Mouse (Mus musculus) kidney, postnatal 0 days (tissue): ENCODE measurements around the gene Pspn. TPM values are rescaled to one million over a fixed set of nuclear protein-coding genes. Genes with fewer than 3 reads are reported as not detected.
A peak's percentile ranks its signal among the peaks of the same experiment; 100 is the strongest.

Source experiments
- ATAC-seq: fragments of 200-750 bp; cut with Nextera tagmentation; replicated peaks from 2 replicates; pipeline ENCODE4 v1.8.0; 2017; ENCODE audit warnings: low read depth, moderate number of reproducible peaks, moderate TSS enrichment, moderate library complexity; ENCODE audit not compliant: low FRiP score
- DNase-seq: peaks from one replicate; pipeline ENCODE4 v3.0.0-alpha.2; 2016; ENCODE audit warnings: low spot score
- H3K27ac ChIP-seq: fragments of 300-500 bp; sonication (generic); 2 replicates; pipeline ENCODE4 v1.5.1; 2014; ENCODE audit warnings: mild to moderate bottlenecking
- H3K27me3 ChIP-seq: fragments of 300-500 bp; sonication (generic); 2 replicates; pipeline ENCODE4 v1.6.1; 2014; ENCODE audit warnings: low read length, mixed read lengths; ENCODE audit not compliant: insufficient read depth
- H3K36me3 ChIP-seq: fragments of 300-500 bp; sonication (generic); 2 replicates; pipeline ENCODE4 v1.6.1; 2014; ENCODE audit warnings: low read length, mixed read lengths; ENCODE audit not compliant: insufficient read depth
- H3K4me1 ChIP-seq: fragments of 300-500 bp; sonication (generic); replicated peaks from 2 replicates; pipeline ENCODE4 v1.6.1; 2014; ENCODE audit warnings: antibody characterized with exemption, low read length, mixed read lengths; ENCODE audit not compliant: insufficient read depth
- H3K4me2 ChIP-seq: fragments of 300-500 bp; sonication (generic); 2 replicates; pipeline ENCODE4 v1.6.1; 2014; ENCODE audit warnings: mild to moderate bottlenecking, low read length, moderate library complexity, mixed read lengths
- H3K4me3 ChIP-seq: fragments of 300-500 bp; sonication (generic); replicated peaks from 2 replicates; pipeline ENCODE4 v1.5.1; 2014; ENCODE audit warnings: low read depth, low read length
- H3K9ac ChIP-seq: fragments of 300-500 bp; sonication (generic); 2 replicates; pipeline ENCODE4 v1.6.1; 2014; ENCODE audit warnings: low read depth, low read length
- H3K9me3 ChIP-seq: fragments of 300-500 bp; sonication (generic); replicated peaks from 2 replicates; pipeline ENCODE4 v1.6.1; 2016; ENCODE audit warnings: low read length, inconsistent platforms, mixed read lengths
- CTCF ChIP-seq: IDR thresholded peaks from 2 replicates; pipeline ENCODE4 v1.5.1; 2016; ENCODE audit warnings: antibody characterized with exemption, low read depth, mild to moderate bottlenecking, moderate library complexity
- WGBS: fragments of 180-500 bp; shearing (Covaris S2); extraction: QIAGEN DNeasy Blood & Tissue Kit; methylation state at CpG from one replicate; pipeline ENCODE4 v1.1.7; 2014; 5-methylcytosine and 5-hydroxymethylcytosine counted together
- polyA plus RNA-seq: library from polyadenylated mRNA; unstranded; fragments of >200 nt; fragmentation: Nextera tagmentation; extraction: Ambion mirVana; gene quantifications from 2 replicates; pipeline ENCODE4 v1.2.1, GENCODE M21; 2015

Pspn gene
- polyA plus RNA-seq, 1 experiment from 2014 or later = 0.55 TPM

DNA sequence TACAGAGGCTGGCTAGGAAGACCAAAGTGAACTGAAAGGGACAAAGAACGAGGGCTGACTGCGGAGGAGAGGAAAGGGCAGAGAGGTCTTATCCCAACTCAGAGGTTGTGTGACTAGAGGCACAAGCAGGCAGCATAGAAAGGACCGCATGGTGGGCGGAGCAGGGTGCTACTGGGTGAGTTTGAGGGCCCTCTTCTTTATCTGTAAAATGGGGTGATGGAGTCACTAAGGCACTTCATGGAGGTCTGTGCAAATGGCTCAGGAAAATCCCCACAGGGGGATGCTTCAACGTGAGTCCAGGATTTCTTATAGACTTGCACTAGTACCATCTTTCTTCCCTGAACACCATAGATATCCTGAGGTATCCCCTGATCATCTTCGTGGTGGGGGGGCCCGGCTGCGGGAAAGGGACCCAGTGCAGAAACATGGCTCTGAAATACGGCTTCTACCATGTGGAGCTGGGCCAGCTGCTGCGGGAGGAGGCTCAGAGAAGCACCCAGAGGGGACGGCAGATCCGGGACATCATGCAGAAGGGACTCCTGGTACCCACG is 12.5 kb upstream of the Pspn start:
- no peak for ATAC-seq
- Histone ChIP-seq H3K27me3 (no peaks in the 10 kb centered on the region), H3K9me3 (no peaks in the 10 kb centered on the region), H3K36me3 (peaks cover 11% of the 10 kb centered on the region; the same call in 1 of the 2 replicates), H3K9ac (peak overlapping the region; percentile 78; the same call in 1 of the 2 replicates), H3K4me2 (peak overlapping the region; percentile 91), H3K4me1 (peaks cover 10% of the 10 kb centered on the region; the same call in 1 of the 2 replicates), H3K4me3 (peak overlapping the region; percentile 59), H3K27ac (peak overlapping the region; percentile 91)
- no peak for TF ChIP-seq CTCF
- no peak for DNase-seq
- WGBS = 59% methylated on average over 13 of the region's 13 CpGs

DNA sequence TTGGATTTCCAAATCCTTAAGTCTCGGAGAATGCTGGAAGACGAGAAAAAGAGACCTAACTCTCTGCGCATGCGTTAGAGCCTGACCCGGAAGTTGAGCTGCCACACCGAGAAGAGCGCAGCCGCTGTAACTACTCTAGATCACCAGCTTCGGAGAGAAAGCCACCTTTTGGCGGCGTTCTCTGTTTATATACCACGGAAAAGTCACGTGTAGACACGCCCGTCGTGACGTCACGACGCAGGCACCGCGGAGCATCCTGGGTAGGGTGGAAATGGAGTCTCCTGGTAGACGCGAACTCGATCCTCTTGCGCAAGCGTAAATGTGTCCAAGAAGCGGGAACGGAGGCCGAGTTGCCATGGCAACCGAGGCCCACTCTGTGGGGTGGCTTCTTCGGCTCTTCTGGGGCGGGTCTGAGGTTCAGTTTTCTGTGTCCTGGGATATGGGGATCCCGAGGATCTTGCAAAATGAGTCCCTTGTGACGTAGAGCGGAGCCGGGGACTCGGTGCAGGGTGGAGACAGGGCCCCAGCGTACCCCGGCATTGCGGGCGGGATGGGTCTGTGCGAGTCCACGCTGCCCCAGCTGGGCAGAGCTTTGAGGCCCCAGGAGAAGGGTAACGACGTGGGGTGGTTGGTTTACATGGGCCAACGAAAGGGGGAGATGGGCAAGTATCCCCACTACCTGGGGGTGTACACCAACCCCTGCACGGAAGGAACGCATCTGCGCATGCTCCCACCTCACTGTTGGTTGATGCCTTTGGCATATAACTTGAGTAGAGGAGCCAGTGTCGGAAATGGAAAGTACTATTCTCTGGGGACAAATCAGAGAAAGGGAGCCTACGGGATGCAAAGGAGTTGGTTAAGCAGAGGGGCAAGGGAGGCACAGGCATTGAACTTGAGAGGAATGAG is 11.7 kb upstream of the Pspn start, which contains the start of the genes Gtf2f1 and Gm17949:
Gene Gtf2f1 (minus strand): TSS at position 53 of the 906 bp plus-strand sequence.
Gene Gm17949 (plus strand): TSS at position 234 of the 906 bp plus-strand sequence.
- ATAC-seq (peak; percentile 91), DNase-seq (peak; percentile 98)
- Histone ChIP-seq H3K9me3 (no peaks in the 10 kb centered on the region), H3K4me3 (peak within 1 kb of the TSS; percentile 59), H3K9ac (peak within 1 kb of the TSS; percentile 78), H3K4me1 (peaks cover 10% of the 10 kb centered on the region; the same call in 1 of the 2 replicates), H3K27ac (peak within 1 kb of the TSS; percentile 91), H3K27me3 (no peaks in the 10 kb centered on the region), H3K36me3 (peaks cover 18% of the 10 kb centered on the region), H3K4me2 (peak within 1 kb of the TSS; percentile 91)
- WGBS = under 1% methylated on average over 51 of the region's 51 CpGs
- peak; percentile 11; the same call in 1 of the 2 replicates for TF ChIP-seq CTCF

DNA sequence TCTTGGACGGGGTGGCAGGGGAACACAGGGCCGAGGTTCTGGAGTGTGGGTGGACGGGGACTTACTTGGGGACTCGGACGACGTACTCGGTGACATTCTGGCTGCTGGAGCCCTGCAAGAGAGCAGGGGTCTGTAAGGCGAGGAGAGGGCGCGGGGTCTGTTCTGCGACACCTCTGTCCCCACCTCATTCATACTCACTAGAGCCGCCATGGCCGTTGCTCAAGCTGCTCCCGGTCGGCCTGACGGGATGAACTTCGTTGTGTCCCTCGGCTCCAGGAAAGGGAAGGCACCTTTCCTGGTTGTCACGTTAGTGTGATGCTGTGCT is 11.1 kb upstream of the Pspn start:
- Histone ChIP-seq H3K27me3 (no peaks in the 10 kb centered on the region), H3K4me2 (peak overlapping the region; percentile 72), H3K4me1 (peaks cover 10% of the 10 kb centered on the region; the same call in 1 of the 2 replicates), H3K36me3 (peaks cover 23% of the 10 kb centered on the region), H3K9ac (peak overlapping the region; percentile 64), H3K4me3 (peak overlapping the region; percentile 59), H3K27ac (peak overlapping the region; percentile 65), H3K9me3 (no peaks in the 10 kb centered on the region)
- WGBS = under 1% methylated on average over 19 of the region's 19 CpGs
- TF ChIP-seq CTCF = no peak
- DNase-seq (no peak), ATAC-seq (peak; percentile 29)

DNA sequence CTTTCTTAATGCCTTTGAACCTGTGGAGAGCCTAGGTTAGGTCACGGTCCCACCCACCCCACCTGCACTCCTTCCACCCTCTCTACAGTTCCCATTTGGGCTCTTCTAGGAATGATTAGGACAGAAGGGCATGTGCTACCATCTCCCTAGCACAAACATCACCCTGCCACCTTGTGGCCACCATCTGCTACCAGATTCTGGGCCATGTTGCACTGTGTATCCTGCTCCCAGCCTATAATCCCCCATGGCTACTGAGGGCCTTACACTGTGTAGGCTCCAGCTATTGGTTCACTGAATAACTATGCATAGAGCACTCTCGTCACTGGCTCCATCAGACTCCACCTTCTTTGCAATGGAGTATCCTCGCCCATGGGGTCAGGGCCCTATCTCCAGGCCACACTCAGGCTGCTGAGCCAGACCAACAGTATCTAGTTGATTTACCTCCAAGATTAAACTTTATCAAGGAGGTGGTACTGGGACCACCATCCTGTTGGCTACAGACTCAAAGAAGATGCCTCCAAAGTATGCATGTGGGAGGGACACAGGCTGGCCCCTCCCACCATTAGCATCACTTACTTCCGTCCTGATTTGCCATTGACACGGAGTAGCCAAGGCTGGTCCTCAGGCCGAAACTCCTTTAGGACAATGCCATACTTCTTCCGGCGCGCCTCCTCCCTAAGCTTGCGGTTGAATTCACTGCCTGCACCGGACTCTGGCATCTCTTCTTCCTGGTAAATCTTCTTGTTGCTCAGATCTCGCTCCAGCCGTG is 7.5 kb upstream of the Pspn start:
- no peak overlapping the region for H3K27ac ChIP-seq
- no peak overlapping the region for H3K4me3 ChIP-seq
- H3K36me3 ChIP-seq = peaks cover 53% of the 10 kb centered on the region
- no peak overlapping the region for H3K9ac ChIP-seq
- no peak for ATAC-seq
- TF ChIP-seq CTCF = peak; percentile 55
- H3K27me3 ChIP-seq = no peaks in the 10 kb centered on the region
- WGBS = 94% methylated on average over 13 of the region's 13 CpGs
- H3K4me2 ChIP-seq = no peak overlapping the region
- DNase-seq = no peak
- peaks cover 10% of the 10 kb centered on the region; the same call in 1 of the 2 replicates for H3K4me1 ChIP-seq
- H3K9me3 ChIP-seq = no peaks in the 10 kb centered on the region

DNA sequence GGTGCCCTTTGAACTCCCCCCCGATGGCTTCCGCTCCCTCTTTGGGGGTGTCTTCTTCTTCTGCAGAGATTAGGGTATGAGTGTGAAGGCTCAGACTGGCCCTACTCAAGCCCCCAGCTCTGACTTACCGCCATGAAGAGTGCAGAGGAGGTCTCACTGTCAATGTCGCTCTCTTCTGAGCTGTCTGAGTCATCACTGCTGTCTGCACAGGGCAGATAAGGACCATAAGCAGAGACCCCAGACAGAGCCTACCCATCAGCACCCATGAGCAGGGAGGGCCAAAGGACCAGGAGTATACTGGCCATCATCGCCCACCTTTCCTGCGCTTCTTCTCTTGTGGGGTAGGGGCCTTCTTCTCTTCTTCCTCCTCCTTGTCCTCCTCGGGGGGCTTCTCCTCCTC is 4.2 kb upstream of the Pspn start:
- Histone ChIP-seq H3K4me2 (no peak overlapping the region), H3K9me3 (no peaks in the 10 kb centered on the region), H3K36me3 (peaks cover 54% of the 10 kb centered on the region), H3K27ac (no peak overlapping the region), H3K4me3 (no peak overlapping the region), H3K27me3 (no peaks in the 10 kb centered on the region), H3K9ac (no peak overlapping the region), H3K4me1 (no peaks in the 10 kb centered on the region)
- no peak for TF ChIP-seq CTCF
- DNase-seq (no peak), ATAC-seq (no peak)
- 92% methylated on average over 7 of the region's 7 CpGs for WGBS

DNA sequence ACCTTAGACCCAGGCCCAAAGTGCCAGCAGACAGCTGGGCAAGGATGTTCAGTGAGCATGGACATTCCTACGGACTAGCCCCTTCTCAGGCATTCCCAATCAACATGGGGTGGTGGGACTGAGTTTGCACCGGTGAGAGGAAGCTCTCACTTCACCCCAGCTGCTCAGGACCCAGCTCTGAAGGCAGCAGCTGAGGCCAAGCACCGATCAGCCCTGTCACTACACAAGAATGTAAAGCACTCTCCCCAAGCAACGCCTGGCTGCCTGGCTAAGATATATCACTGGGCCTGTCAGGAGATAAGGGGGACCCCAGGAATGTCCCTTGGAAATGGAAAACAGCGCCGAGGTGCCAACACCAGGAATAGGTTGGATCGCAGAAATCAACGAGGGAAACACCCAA is 1.4 kb upstream of the Pspn start:
- ATAC-seq (no peak), DNase-seq (no peak)
- H3K27me3 ChIP-seq = no peaks in the 10 kb centered on the region
- H3K27ac ChIP-seq = no peak overlapping the region
- H3K9me3 ChIP-seq = no peaks in the 10 kb centered on the region
- no peak overlapping the region for H3K4me2 ChIP-seq
- peaks cover 34% of the 10 kb centered on the region for H3K36me3 ChIP-seq
- no peak overlapping the region for H3K4me3 ChIP-seq
- peaks cover 8% of the 10 kb centered on the region; the same call in 1 of the 2 replicates for H3K4me1 ChIP-seq
- WGBS = 62% methylated on average over 8 of the region's 8 CpGs
- TF ChIP-seq CTCF = no peak
- H3K9ac ChIP-seq = no peak overlapping the region
